Mouse (Mus musculus): ENCODE results near the gene Zfp119a. TPM values are rescaled to one million over a fixed set of nuclear protein-coding genes. Genes with fewer than 3 reads are reported as not detected.

The Zfp119a gene
- total RNA-seq (2022): 1 to 10 TPM; 5.0 to 6.7 (median 5.3) TPM

GRCm38 (mm10) chr17:55878636-55879369, at the start of gene Zfp119a:
TSS of gene Zfp119a (minus strand) at chr17:55878930.
- peak; percentile 83 to 84 for DNase-seq (ENCODE audit: low spot score in 2 of 2)

- DNase-seq (ENCODE audit: low spot score in 2 of 2): no peak
Observed at GRCm38 (mm10) chr17:55906669-55907068, 27.9 kb upstream of the Zfp119a start.

- no peak for DNase-seq (ENCODE audit: low spot score in 2 of 2)
Observed at GRCm38 (mm10) chr17:55904131-55904530, 25.4 kb upstream of the Zfp119a start.

DNA sequence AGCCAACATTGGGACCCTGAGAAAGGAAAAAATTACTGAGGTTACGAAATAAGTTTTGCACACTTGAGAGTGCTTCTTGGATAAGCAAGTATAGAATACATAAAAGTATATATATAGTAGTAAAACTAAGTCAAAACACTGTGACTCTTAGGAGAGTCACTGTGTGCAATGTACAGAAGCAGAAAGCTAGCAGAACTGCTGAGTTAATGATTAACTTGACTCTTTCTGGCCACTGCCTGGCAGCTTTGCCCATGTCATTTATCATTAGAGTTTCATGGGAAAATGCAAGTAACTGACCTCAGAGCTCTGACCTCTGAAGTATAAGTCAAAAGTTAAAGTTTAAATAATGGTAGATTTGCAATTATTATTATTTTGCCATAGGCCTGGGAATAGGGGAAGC, 25.0 kb upstream of the Zfp119a start:
- no peak for DNase-seq (ENCODE audit: low spot score in 2 of 2)

GRCm38 (mm10) chr17:55903087-55903486, 24.4 kb upstream of the Zfp119a start:
- DNase-seq (ENCODE audit: low spot score in 2 of 2): no peak

GRCm38 (mm10) chr17:55892406-55892955, 13.8 kb upstream of the Zfp119a start:
- DNase-seq (ENCODE audit: low spot score in 2 of 2): peak in 1 of 2 experiments; percentile 21

DNA sequence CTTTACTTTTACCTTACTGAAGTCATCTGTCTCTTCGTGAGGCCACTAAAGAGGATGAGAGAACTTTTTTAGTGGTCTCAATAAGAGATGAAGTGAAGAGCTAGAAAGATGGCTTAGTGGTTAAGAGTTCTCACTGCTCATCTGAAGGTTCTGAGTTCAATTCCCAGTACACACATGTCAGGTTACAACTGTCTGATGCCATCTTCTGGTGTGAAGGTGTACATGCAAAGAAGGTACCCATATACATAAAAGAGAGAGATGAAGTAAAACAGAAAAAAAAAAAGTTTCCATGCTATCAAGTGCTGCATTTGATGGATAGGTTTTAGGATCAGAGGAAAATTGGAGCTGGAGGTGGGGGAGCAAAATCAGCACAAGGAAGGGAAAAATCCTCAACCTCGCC, 6.2 kb upstream of the Zfp119a start:
- DNase-seq (ENCODE audit: low spot score in 2 of 2): no peak

DNA sequence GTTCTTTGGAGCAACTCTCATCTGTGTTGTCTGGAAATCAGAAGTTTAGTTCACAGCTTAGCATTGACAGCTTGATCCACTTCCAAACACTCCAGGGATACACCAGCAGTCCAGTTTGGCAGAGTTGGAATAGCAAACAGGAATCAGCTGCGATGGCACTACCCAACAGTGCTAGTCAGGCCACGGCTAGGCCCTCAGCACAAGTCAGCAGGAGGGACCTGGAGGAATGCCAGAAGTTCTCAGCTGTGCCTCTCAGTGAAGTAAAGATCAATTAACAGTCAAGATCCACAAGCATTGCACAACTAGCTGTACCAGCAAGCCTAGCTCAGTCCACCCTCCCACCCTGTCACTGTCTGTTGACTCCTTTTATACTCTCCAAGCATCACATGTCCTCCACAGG, 4.9 kb upstream of the Zfp119a start:
- no peak for DNase-seq (ENCODE audit: low spot score in 2 of 2)

DNA sequence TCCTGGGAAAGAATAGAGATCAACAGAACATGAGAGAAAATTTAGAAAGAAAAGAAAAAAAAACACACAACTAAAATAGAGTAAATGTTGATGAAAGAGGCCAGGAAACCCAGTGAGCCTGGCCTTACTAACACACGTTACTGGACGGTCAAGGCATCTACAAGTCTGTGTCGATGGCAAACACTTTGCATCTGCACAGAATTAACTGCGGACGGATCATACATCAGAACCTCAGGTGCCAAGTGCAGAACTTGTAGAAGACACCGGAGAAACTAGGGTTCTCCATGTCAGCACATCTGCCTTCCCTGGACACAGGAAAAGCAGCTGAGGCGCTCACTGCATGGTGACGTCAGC, 471 bp downstream of the Zfp119a start:
- DNase-seq (ENCODE audit: low spot score in 2 of 2): peak in 1 of 2 experiments; percentile 9

GRCm38 (mm10) chr17:55877184-55877583, 1.5 kb downstream of the Zfp119a start:
- DNase-seq (ENCODE audit: low spot score in 2 of 2): no peak

- DNase-seq (ENCODE audit: low spot score in 2 of 2): no peak
Observed at GRCm38 (mm10) chr17:55843067-55843466, 35.7 kb downstream of the Zfp119a start.

DNA sequence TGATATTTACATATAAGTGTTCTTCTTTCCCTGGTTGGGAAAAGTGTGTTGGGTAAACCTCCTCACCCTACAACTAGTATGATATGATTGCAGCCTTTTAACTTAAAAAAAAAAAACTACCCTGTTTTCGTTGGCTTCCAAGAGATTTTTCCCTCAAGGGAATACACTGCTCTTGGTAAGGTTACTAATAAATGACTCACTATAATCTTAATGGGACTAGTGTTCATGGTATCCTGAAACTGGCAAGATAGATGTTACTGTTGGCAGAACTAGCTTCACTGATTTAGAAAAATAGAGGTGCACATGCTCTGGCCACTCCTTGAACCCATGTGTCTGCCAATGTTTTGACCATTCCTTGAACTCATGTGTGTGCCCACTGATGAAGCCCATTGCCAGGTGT, 57.2 kb downstream of the Zfp119a start:
- no peak for DNase-seq (ENCODE audit: low spot score in 2 of 2)

GRCm38 (mm10) chr17:55816853-55817252, 61.9 kb downstream of the Zfp119a start:
- DNase-seq (ENCODE audit: low spot score in 2 of 2): no peak

Other genes with a start within 250 kb of the Zfp119a start
- gene Pot1b, start 166.3 kb downstream of the Zfp119a start, total RNA-seq (2022): 1 to 10 TPM; 7.4 to 9.4 (median 8.6) TPM
- under 1 TPM in 1 of 4 experiments, not detected in 3; 0.08 TPM for gene Adgre4, start 128.9 kb downstream of the Zfp119a start, total RNA-seq (2022)
- gene Zfp959, start 13.2 kb upstream of the Zfp119a start, total RNA-seq (2022): 1 to 10 TPM; 5.6 to 8.4 (median 7.2) TPM
- 1 to 10 TPM; 3.3 to 5.6 (median 3.8) TPM for gene Zfp119b, start 70.6 kb upstream of the Zfp119a start, total RNA-seq (2022)
- 1 to 10 TPM; 1.2 to 3.2 (median 1.8) TPM for gene Ebi3, start 73.7 kb upstream of the Zfp119a start, total RNA-seq (2022)
- 10 to 100 TPM; 16.9 to 19.1 (median 18.9) TPM for gene Yju2, start 80.2 kb upstream of the Zfp119a start, total RNA-seq (2022)
- gene Shd, start 91.5 kb upstream of the Zfp119a start, total RNA-seq (2022): 10 to 100 TPM; 24.3 to 29.0 (median 26.8) TPM
- gene Fsd1, start 107.6 kb upstream of the Zfp119a start, total RNA-seq (2022): 10 to 100 TPM; 68.1 to 83.4 (median 76.2) TPM
- gene Stap2, start 126.7 kb upstream of the Zfp119a start, total RNA-seq (2022): 1 to 10 TPM; 1.8 to 2.8 (median 2.2) TPM
- 100 to 1,000 TPM; 102 to 115 (median 106) TPM for gene Mpnd, start 126.8 kb upstream of the Zfp119a start, total RNA-seq (2022)
- 10 to 100 TPM; 44.1 to 55.6 (median 52.1) TPM for gene Sh3gl1, start 157.7 kb upstream of the Zfp119a start, total RNA-seq (2022)
- gene Chaf1a, start 161.5 kb upstream of the Zfp119a start, total RNA-seq (2022): 1 to 10 TPM; 2.5 to 3.5 (median 2.7) TPM
- 10 to 100 TPM; 76.5 to 96.6 (median 88.0) TPM for gene Ubxn6, start 196.1 kb upstream of the Zfp119a start, total RNA-seq (2022)
- 100 to 1,000 TPM; 112 to 127 (median 115) TPM for gene Hdgfl2, start 200.7 kb upstream of the Zfp119a start, total RNA-seq (2022)
- gene Plin4, start 230.9 kb upstream of the Zfp119a start, total RNA-seq (2022): 10 to 100 TPM in 2 of 4 experiments, 1 to 10 TPM in 2; 7.7 to 20.5 (median 12.2) TPM
- under 1 TPM; 0.53 to 0.80 (median 0.66) TPM for gene Plin5, start 238.7 kb upstream of the Zfp119a start, total RNA-seq (2022)
- gene Lrg1, start 243.1 kb upstream of the Zfp119a start, total RNA-seq (2022): 1 to 10 TPM in 1 of 4 experiments, under 1 TPM in 3; 0.55 to 1.1 (median 0.74) TPM

Data from layer of hippocampus, adult 8-10 months (tissue).